Mouse (Mus musculus): Measurements from ENCODE around the gene Mapk1.

GRCm38 (mm10) chr16:17045287-17045686 is 62.1 kb downstream of the Mapk1 start:
- TF ChIP-seq POLR2A (IDR thresholded peaks at IDR 0.05; ENCODE audit: extremely low read depth, insufficient read depth, low read length) (no peak), CTCF (IDR thresholded peaks at IDR 0.05; ENCODE audit: low read depth, low read length) (no peak)

Data from liver, adult 2 months (tissue).